Mouse (Mus musculus) heart, adult 11 months (tissue): Measurements from ENCODE around the gene Etv6.
A peak's percentile ranks its signal among the peaks of the same experiment; 100 is the strongest.

ENCODE experiments used
- DNase-seq: peaks from one replicate; pipeline ENCODE4 v3.0.0; 2022

The Etv6 gene

DNA sequence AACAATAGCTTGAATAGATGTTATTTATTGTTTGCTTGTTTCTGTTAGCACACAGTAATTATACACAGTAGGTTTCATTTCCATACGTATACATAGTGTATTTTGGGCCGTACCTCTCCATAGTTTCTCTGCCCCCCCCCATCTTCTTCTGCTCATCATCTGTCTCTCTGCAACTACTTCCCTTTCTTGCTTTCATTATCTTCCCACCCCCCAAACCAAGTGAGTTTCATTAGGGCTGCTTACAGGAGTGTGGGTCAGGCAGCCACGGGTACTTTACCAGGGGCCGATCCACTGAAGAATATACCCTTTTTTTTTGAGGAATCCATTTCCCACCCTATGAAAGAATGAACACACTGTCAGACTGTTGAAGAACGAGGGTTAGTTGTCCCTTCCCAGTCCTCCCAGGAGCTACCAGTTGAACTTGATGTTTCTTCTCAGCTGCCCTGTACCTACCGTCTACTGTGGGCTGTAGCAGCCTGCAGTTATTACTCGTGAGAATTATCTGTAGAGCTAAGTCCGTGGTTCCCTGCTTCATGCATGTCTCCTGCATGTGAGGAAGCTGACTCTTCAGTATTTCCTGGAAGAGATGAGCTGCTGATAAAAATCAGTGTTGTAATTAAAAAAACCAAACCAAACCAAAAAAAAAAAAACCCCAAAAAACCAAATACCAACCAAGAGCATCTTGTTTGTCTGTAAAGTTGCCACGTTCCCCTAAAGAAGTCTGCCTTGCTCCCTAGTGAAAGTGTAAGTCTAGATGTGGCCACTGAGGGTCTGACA lies 9.8 kb downstream of the Etv6 start:
- DNase-seq: no peak

DNA sequence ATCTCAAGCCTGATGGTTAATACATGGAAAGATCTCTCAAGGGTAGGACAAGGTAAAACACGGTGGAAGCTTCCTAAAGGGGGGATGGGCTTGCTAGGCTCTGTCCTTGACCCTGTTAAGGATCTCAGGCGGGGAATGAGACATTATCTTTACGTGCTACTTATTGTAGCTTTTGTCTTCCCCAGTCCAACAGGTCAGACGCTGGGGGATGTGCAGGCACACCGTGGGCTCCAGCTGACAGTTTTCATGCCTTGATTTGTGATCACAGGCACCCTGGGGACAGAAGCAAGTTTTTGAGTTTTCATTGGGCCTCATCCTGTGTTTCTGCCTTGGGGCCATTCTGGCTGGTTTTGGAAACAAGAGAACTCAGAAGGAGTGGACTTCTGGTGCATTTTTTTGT lies 10.6 kb downstream of the Etv6 start:
- peak; percentile 84 for DNase-seq

DNA sequence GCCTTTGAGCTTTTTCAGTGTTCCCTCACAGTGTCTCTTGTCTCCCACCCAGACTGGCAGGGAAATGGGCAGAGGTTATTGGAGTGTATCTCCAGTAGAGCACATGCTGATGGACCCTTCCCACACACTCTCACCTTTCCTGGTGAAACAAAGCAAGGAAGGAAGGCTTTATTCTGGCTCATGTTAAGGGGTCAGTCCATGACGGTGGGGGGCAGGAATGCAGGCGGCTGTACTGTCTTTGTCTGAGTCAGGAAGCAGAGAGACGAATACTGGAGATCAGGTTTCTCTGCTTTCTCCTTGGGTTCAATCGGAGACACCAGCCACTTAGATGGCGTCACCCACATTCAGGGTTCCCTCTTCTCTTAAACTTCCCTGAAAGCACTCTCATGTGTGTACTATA lies 11.7 kb downstream of the Etv6 start:
- DNase-seq: peak; percentile 85

DNA sequence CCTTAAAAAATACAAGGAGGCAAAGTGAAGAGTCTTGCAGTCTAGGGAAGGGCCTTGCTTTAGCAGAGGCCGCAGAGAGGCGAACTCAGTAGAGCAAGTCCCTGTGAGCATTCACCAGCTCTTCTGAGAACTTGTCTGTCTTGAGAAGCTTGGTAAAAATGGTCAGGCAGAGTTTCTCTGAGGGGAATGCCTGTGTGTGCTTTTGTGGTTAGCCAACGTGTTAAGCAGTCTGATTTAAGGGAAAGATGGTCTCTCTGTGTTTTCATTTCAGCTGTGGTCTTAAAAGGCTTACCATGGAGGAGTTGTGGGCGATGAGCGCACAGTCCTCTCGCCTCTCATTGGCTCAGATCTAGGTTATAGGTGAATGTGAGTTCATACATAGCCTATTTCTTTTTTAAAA lies 12.5 kb downstream of the Etv6 start:
- peak; percentile 58 for DNase-seq

DNA sequence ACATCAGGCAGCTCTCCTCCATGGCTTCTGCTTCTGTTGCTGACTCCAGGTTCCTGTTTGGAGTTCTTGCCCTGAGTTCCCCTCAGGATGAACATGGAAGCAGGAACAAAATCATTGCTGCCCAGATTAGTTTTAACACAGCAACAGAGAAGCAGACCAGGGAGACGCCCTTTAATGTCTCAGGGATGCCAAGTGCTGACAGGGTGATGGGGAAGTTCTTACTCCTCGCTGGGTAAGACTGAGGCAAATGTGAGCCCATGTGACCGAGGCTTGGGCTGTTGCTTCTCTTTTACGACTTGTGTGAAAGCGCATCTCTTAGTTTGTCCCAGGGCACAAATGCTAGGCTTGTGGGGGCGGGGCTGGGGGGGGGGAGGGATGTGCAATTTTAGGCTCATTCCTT lies 13.5 kb downstream of the Etv6 start:
- peak; percentile 86 for DNase-seq

DNA sequence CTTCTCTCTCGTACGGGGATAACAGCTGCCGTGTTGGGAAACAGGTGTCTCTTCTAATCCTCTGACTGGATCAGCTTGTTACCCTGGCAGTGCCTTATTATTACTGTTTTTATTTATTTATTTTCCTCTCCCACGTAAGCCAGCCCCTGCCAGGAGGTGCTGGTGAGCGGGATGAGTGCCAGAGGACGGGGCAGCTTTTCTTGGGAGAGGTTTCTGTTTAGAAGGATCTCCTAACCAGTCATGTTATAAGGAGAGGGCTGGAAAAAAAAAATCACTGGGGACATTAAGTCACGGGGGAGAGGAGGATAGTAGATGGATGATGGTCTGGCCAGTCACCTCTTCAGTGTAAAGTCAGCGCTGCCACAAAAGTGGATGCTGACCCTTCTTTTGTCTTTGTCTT lies 15.0 kb downstream of the Etv6 start:
- DNase-seq: peak; percentile 79

DNA sequence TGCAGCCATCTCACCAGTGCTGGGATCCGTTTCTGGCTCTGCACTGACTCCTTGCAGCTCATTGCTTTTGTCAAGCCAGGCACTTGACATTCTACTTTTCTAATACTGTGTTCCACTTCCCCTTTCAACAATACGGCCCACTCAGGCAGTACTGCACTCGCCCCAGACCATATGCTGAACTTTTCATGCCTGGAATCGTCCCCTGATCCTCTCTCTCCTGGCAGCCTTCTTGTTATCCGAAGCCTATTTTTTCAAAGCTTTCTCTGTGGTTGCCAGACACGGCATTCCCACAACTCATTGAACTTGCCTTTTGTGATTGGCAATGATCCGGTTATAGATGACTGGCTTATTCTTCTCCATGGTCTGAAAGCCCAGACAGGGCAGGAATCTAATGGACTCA lies 16.4 kb downstream of the Etv6 start:
- peak; percentile 89 for DNase-seq

DNA sequence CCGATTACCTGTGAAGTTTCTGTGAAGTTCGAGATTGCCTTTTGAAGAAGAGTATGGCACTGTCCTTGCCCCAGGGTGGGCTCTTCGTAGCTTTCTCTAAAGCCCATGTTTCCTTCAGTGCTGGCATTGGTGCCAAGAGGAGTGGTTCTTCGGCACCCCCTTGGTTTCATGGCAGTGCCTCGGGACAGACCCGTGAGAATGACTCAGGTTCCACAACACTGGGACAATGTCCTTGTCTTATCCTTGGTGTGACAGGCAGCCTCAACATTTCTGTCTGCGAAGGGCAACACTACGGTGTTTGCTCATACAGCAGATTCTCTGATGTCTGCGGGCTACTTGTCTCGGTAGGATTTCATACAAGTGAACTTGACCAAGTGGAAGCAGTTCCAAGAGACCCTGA lies 17.6 kb downstream of the Etv6 start:
- DNase-seq: peak; percentile 71

DNA sequence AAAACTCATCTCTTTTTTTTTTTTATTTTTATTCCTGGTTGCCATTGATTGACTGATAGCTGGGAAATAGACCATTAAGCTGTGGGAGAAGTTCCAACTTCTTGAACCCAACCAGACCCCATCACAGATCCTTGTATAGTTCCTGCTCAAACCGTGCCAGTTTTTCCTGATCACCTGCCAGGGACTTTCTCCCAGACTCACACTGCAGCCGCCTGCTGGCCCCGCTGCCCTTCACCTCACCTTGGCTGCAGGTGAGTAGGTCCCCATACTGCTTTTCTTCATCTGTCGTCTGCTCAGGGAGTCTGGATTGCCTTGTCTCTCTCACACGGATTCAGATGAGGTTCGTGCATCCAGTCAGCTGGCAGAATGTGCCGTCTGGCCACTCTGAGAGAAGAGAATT lies 18.1 kb downstream of the Etv6 start:
- peak; percentile 84 for DNase-seq

DNA sequence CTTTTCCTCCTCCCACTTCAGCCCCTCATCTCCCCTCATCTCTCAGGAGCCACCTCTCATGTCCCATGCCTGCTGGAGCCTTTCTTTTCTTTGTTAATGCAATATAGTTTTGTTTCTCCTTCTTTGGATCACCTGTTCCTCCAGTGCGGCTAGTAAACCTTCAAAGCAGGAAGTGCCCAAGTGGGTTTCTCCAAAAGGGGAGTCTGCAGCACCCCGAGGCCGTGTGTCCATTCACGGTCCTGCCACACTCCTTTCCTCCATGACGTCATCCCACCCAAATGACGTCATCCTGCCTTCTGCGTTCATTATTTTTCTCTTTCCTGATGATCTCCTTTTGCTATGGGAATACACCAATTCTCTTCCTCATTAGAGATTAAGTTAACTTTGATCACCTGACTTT lies 20.1 kb downstream of the Etv6 start:
- DNase-seq: no peak

DNA sequence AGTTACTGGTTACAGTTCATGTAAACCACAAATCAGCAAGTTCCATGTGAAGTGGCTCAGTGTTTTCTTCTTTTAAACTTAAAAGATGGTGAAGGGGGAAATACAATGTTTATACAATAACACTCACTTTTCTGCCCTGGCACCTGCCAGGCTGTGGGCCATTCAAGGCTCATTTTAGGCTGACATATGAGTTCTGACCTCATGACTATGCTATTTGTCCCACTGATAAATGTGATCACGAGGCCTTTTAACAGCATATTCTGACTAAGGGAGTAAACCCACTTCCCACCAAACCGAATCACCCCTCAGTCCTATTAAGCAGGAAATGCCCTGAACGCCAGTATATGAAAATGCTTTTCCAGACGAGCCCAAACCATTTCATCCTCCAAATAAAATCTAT lies 23.0 kb downstream of the Etv6 start:
- DNase-seq: peak; percentile 71

DNA sequence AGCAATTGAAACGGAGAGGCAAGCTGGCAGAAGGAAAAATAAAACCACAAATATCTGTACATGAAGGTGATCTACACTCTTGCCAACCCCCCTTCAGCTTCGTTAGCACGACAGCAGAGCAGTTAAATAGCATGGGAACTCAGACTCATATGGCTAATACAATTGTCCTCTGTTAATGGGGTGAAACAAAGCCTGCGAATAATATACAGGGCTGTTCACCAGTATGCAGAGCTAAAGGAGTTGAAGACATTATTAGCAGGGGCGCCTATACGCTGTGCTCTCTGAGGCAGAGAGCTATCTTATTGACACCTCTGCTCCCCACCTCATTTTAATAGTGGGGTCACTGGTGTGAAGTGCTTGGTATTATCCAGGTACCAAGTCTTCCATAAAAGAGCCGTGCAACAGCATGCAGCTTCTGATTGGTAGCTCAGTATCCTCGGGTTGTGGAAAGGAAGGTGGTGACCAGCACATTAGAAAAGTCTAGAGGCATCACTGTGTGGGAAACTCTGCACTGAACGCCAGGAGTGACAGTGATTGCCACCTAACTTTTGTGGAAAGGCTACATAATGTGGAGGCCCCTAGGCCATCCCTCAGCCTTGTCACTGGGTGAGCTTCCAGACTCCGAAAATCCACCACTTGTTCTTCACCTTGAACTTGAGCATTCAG lies 23.5 kb downstream of the Etv6 start:
- no peak for DNase-seq

DNA sequence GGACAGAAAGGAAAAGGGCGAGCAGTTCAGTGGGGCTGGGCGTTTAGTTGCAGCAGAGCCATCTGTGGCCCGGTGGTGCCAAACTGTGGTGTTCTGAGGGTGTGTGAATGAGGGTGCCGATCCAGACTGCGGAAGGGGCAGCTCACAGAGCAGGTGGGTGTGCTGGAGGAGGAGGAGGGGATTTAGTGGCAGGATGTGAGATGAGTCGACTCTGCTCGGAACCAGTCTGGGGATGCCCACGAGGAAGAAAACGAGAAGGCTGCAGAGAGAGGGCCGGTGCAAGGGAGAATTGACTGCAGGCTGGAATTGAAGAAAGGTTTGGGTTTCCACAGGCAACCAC lies 24.0 kb downstream of the Etv6 start:
- DNase-seq: no peak

DNA sequence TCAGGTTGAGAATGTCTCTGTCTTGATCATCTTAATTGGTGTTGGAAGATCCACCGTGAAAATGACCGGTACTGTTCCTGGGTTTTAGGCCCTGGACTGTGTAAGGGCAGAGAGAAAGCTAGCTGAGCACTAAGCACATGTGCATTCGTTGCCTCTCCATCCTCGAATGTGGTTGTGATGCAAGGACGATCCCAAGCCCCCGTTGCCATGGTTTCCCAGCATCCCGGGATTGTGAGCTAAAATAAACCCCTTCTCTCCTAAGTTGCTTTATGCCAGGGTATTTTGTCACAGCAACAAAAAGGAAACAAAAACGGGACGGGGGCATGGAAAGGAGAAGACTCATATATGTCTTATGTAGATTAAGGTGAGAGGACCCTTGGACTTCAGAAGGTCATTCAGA lies 24.5 kb downstream of the Etv6 start:
- DNase-seq: no peak

DNA sequence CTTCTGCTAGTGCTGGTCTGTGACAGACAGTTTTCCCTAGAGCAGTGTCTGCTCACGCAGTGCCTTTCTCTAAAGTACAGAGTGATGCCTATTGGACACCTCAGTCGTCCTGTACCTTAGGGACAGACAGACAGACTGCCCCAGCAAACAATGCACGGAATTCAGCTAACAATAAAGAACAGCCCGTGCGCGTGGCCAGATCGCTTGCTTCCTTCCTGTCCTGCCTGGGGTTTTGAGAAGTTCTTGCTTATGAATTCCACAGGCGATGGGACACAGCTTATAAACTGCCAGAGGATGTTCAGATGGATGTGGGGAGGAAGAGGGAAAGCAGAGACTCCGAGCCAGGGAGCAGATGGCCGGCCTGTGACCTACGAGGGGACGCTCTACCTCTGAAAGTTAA lies 25.3 kb downstream of the Etv6 start:
- peak; percentile 97 for DNase-seq

DNA sequence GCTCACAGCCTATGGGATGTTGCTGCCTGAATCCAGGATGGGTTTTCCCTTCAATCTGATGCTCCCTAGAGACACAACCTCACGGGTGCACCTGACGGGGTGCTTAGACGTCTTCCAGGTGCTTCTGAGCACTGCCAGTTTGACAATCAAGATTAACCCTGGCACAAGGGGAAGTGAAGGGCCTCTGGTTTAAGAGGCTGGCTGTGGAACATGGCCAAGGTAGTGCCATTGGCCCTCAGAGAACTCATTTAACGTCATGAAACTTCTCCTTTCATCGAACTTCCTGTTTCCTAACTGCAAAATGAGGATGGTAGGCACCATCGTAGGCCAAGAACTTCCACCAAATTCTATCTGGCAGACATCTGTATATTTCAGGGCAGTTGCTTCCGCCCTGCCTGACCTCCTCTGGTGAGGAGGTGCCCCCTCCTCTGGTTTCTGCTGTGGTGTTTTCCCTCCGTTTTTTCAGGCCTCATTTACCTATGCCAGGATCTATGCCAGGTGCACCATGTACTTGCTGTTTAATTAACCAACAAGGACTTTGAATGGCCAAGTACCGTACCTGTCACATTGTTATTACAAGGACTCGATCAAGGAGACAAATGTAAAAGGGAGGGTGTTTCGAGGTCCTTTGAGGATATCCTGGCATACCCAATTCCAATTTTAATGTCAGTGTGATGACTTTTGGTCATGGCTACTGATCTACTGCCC lies 29.7 kb downstream of the Etv6 start:
- DNase-seq: peak; percentile 94

DNA sequence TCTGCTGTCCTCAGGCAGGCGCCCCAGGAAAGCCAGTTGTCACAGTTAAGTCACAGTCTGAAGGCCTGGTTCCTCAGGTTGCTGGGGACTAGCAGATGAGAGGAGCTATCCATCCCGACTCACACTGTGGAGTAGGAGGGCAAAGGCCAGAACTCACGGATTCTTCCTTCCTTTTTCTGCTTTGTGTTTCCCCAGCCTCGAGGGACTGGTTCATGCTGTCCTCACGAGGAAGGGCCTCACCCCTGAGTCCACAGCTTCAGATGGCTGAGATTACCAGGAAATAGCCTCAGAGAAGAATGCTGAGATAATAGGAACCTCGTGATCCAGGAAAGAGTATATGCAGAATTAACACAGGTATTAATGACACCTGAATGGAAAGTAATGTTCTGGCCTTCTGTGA lies 30.6 kb downstream of the Etv6 start:
- no peak for DNase-seq

DNA sequence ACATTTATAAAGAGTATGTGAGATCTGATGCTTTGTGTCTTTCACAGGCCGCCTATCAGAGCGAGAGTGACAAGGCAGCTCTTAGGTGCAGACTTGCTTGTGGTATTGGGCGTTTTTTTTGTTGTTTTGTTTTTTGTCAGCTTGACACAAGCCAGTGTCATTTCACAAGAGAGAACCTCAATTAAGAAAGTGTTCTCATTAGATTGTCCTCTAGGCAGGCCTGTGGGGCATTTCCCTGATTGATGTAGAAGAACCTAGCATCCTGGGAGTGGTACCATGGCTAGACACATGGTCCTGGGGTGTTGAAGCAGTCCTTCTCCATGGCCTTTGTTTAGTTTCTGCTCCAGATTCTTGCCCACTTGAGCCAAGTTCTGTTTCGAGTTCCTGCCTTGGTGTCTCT lies 31.5 kb downstream of the Etv6 start:
- DNase-seq: no peak

DNA sequence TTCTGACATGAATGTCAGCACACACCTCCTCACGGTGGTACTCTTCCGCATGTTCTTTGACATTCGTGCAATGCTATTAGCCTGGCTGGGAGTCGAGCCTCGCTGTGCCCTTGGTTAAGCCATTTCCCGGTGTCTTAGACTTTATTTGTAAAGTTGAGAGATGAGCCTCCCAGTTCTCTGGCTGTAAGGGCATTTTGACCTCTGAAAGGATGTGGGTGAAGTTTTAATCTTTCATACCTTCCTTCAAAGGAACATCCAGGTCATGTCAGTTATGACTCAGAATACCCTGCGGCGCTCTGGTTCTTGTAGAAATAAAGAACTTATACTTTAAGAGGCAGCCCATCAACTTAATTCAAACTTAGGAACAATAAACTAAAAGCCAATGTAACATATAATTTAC lies 32.0 kb downstream of the Etv6 start:
- DNase-seq: no peak

DNA sequence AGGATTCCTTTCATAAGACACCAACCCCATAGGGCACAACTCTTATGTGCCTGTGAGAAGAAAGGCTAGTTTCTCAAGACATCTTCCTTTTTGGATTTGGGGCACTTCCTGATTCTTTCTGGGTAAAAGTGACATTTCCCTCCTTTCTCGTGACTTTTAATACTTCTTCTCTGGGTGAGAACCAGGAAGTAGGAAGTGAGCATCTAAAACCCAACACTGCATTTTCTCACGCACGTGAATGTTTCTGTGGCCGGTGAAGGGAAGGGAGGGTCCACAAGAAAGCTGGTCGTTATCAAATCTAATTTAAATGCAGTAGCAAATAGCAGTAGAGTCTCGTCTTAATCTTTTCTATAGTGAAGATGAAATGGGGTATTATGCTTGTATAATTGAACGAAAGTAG lies 36.9 kb downstream of the Etv6 start:
- DNase-seq: no peak

DNA sequence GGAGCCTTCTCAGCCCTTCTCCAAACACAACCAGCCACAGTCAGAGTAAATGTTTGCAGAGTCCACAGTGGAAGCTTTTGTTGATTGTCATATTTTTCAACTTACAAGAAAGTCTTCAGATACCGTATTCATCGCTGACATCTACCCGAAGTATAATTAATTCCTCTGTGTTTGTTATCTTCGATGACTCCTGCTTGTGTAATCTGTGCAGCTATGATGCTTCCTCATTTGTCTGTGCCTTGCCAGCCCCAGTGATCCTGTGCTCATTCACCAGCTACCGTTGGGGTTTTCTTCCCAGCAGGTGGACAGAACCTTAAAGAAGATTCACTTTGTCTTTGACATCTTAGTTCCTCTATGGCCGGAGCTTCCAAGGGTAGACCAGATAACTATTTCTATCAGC lies 37.4 kb downstream of the Etv6 start:
- no peak for DNase-seq

DNA sequence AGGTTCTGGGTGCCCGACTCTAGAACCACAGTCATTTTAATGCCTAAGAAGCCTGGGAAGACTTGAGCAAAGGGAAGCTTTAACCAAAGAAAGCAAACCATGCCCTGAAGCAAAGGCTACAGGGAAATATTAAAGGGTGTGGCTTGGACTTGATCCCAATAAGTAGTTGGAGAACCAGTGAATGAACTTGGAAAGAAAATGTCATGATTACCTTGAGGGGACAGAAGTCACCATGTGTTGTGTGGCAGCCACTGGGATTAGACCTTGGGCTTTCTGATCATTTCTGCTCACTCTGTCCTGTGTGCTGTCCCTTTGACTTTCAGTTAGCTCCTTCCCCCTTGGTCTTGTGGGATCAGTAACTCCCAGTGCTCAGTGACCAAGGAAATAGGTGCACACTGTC lies 38.9 kb downstream of the Etv6 start:
- no peak for DNase-seq

DNA sequence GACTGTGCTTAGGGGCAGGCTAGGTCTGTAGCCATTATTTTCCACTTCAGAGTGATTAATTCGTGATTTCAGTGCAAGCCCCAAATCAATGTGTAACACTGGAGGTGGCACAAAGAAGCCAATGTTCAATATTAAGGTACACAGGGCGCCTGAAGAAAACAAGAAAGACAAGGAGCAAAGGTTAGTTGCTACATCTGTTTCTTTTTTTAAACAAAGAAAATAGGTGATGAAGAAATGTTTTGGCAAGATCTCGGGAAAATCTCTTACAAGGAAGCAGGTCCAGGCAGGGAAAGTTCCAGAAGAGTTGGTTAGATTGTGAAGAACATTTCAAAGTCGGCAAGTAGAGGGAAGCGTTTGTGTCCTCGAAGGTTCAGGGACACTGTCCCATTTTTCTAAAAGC lies 39.5 kb downstream of the Etv6 start:
- no peak for DNase-seq

DNA sequence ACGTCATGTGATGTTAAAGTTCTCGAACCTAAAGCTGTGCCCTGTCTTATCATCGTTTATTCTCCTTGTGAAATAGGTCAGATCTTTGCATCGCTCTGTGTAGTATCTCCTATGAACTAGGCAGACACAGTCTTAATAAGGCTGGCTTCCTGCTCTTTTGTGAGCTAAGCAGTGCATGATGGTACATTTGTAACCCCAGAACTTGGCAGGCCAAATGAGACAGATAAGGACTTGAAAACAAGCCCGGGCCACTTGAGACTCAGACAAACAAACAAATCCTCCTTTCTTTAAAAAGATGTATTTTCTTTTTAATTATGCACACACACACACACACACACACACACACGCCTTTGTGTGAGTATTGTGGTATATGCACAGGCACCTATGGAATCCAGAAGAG lies 42.5 kb downstream of the Etv6 start:
- DNase-seq: peak; percentile 93
